Mouse (Mus musculus) C2C12 (cell line): Measurements from ENCODE around the gene Dtx3.
A peak's percentile ranks its signal among the peaks of the same experiment; 100 is the strongest.

ENCODE experiments used
- CEBPB ChIP-seq: IDR thresholded peaks from one replicate; pipeline ENCODE4 v1.6.1; 2011; ENCODE audit warnings: low read depth, mild to moderate bottlenecking, control low read depth, moderate library complexity
- CTCF ChIP-seq: IDR thresholded peaks from one replicate; pipeline ENCODE4 v1.5.1; 2011; ENCODE audit not compliant: control insufficient read depth, insufficient read depth, insufficient read length

GRCm38 (mm10) chr10:127177719-127178118 lies 17.8 kb downstream of the Dtx3 start:
- TF ChIP-seq CTCF (peak; percentile 64), CEBPB (no peak)
